Mouse (Mus musculus) adrenal gland, adult (tissue): ENCODE measurements at regions not wholly inside any gene's neighbourhood (a gene's known extent, or its start where the extent isn't known, plus 50 kb on each side); places are given as distances from the start of the nearest gene placed in this dataset.

Experiments
- DNase-seq, 2 experiments: peaks; one replicate each; pipeline ENCODE4 v3.0.0; 2022 to 2023; ENCODE audit warnings: low spot score in 1 of 2; ENCODE audit not compliant: inconsistent age in 2 of 2

DNA sequence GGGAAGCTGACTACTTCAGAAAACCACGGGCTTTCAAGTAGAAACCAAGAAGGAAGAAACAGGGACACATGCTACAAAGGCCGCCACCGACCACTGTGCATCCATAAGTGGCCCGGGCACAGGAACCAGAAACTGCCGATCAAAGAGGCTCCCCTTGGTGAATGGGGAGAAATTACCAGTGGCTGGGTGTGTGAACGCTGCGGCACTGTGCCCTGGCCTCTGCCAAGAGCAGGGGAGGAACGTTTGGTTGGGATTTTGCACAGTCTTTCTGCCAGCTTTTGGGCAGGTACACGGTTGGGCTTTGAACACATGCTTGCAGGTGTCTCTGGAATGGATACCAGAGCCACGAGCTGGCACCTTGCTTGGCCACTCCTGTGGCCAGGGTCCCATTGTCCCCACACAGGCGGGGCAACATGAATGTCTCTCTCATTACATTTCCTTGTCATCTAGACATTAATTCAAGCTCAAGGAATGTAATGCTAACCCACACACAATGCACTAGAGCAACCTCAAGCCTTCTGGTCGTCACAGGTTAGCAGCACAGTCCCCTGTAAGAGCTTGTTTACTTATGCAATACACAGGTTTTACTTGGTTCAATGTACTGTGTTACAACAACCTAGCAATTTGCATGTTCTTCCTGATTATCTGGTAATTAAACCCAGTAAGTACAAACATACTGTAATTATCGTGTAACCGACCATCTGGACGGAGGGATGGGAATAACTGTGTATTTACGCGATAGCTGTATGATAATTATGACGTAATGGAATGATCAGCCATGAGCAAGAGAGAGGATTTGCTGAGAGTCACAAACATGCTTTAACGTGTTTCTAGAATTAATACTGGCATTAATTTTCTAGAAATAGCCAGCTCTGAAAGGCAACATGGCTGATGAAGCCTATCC, 90.9 kb upstream of the Sall1 start:
- DNase-seq: no peak

DNA sequence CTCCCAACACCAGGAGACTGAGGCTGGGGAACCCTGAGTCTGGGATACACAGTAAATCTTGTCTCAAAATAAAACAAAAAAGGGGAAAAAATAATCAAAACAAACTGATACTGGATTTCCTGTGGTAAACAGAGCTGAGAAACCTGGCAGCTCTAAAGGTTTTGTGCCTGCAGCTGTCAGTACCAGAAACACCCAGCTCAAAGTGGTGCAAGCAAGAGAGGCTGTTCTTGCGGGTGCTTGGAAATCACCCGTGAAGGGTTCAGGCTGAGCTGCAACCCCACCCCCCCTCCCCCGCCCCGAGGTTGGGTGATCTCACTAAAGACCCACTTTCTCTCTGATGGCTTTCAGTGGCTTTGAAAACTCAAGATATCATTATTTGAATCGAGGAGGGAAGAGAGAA, 90.1 kb upstream of the Sall1 start:
- no peak for DNase-seq

DNA sequence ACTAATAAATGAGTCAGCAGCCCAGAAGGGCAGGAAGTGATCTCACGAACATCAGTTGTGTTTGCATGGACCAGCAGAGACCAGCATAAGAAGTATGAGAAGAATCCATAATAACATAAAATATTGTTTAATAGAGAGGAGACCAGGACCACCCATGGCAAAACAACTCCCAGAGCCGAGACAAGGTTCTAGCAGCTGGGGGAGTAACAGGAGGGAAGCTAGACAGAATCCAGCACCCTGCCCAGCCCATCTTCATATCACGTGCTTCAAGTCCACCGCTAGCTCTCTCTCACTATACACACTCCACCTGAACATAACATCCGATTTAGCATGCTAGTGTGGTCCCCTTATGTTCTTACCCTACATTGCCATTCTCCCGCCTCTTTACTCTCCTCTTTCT, 77.1 kb upstream of the Sall1 start:
- no peak for DNase-seq

DNA sequence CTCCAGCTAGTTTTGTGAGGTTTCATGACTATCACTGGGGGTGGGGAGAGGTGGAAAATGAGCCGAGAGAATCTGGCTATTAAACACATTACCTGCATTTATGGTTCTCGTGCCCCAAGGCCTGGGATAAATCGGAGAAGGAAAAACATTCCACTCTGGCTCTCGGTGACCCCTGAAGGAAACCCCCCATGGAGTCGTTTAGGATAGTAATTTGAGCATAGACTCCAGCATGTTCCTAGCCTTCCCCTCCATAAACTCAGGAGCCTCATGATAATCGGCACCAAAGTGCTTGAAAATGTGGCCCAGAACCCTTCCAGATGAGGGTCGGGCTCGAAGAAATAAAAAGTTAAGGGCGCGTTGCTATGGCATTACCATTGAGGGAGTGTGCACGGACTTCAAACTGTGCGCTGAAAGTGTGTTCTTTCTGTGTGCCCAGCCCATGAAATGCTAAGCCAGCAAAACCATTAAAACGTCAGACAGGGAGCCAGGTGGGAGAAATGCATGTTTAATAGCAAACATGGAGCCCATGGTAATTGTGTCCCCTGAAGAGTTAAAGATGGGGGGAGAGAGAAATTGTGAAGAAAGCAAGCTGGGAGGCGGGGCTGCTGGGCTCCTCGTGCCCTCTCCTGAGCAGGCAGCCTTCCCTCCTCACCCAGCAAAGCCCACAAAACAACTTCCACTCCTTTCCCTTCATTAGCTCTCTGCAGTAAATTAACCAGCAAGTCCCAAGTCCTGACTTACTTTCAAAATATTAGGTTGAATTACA, 64.1 kb upstream of the Sall1 start:
- DNase-seq: no peak

DNA sequence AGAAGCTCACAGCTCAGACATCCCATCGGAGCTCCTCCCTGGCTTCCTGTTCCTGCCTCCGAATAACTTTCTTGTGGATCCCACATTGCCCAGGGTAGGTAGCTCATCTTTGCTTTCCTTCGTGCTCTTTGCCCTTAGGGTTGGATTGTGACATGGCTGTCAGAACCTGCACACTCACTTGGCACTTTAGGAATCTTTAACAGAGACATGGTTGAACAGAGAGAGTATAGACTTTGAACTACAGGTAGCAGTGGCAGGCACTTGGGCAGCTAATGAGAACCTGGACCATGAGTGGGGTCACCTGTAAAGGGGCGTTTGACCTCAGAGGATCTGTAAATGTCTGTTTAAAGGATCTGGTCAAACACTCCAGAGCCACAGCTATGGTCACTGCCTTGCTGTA, 62.4 kb upstream of the Sall1 start:
- no peak for DNase-seq

DNA sequence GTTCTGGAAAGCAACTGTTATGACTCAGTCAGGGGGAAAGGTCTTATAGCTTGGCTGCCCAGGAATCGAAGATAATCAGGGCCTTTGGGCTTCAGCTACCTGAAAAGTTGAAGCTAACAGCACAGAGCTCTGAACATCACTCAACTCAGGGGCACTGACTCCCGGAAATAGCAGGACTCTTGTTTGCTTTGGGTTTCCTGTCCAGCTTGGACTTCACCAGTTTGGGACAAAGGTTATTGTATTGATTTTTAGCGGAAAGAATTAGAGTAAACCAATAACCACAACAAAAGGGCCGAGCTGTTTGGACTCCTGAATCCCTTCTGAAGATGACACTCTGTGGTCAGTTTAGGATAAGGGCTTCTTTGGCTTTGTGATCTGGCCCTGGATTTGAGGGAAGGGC, 53.4 kb upstream of the Sall1 start:
- no peak for DNase-seq
